Mouse (Mus musculus): Measurements from ENCODE around the gene Ccser1. TPM values are rescaled to one million over a fixed set of nuclear protein-coding genes. Genes with fewer than 3 reads are reported as not detected.
"Not testable (repeated sequence)": the region's sequence is repeated elsewhere in the genome, so short reads cannot be mapped to it uniquely, and the experiment has no call there.

Gene Ccser1
- polyA plus RNA-seq, 1 experiment from 2014 or later, result 10.2 TPM

DNA sequence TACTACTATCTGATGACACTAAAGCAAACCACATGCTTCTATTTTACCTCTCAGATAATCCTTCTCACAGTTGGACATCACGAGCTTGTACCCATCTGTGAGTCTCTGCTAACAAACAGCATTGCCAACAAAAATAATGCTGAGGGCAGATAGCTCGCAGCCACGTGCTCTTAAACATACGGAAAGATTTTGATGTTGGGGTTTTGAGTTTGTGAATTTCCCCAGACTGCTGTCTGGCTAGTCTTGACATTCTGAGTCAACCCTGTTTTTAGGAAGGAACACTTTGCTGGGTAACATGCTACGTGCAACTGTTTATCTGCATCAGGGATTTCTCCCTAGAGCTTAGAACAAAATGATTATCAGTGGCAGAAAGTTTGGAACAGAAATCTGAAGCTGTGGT is 52.9 kb downstream of the Ccser1 start:
- no peaks in the 10 kb centered on the region for H3K27me3 ChIP-seq

DNA sequence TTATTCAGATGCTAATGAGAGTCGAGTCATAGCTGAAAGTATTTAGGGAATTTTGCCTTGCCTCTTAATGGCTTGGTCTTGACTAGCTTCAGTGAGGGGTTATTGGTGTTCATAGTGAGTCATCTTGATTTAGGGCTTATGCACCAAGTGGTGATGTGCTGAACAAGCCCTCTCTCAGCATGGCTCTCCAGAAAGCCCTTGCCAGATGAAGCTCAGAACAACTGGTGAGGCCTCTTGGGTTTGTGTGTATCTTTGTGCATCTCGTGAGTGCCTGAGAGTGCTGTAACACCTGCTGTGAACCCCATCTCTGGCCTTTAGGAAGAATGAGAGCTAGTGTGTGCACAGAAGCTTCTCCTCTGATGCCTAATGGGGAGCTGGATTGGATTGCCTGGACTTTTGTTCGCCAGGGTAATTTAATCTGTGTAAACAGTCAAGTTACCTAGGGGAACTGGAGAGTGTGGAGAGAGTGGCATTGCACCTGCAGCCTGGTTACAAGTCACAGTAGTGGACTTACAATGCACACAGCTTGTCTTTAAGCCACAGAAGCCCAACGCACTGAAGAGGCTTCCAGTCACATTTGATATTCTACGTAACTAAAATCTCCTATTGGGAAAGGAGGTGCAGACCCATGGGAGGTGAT is 53.5 kb downstream of the Ccser1 start:
- Histone ChIP-seq H3K36me3 (no peaks in the 10 kb centered on the region), H3K9ac (no peak overlapping the region), H3K4me3 (no peak overlapping the region), H3K27ac (no peak overlapping the region), H3K4me2 (replicated peaks) (no peak overlapping the region), H3K9me3 (no peaks in the 10 kb centered on the region), H3K4me1 (peaks cover 33% of the 10 kb centered on the region), H3K27me3 (no peaks in the 10 kb centered on the region)
- 53% methylated on average over 5 of the region's 5 CpGs for WGBS
- no peak for ATAC-seq (ENCODE audit: low FRiP score, low read depth)

More for the DNA sequence above, 52.9 kb downstream of the Ccser1 start:
- H3K4me2 ChIP-seq (replicated peaks), result no peak overlapping the region
- H3K4me3 ChIP-seq, result no peak overlapping the region
- H3K27ac ChIP-seq, result no peak overlapping the region
- no peak overlapping the region for H3K9ac ChIP-seq
- H3K4me1 ChIP-seq, result peaks cover 33% of the 10 kb centered on the region
- 53% methylated on average over 5 of the region's 5 CpGs for WGBS
- ATAC-seq (ENCODE audit: low FRiP score, low read depth), result no peak
- no peaks in the 10 kb centered on the region for H3K9me3 ChIP-seq
- no peaks in the 10 kb centered on the region for H3K36me3 ChIP-seq

DNA sequence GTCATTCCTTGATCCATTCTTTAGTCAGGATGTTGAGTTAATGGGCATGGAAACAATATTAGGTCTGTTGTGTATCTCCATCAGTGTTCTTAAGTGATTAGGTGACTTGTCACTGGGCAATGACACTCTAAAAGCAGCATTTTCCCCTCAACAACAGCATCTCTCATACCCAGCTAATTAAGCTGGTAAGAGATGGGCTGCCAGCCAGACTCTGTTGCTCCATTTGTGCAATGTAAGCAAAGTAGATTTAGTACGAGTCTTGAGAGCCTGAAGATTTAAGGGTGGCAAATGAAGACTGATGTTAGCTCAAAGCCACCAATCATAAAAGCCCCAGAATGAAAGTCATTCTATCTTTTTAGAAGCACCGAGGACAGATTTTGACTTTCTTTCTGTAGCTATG is 60.5 kb downstream of the Ccser1 start:
- no peak overlapping the region for H3K27ac ChIP-seq

DNA sequence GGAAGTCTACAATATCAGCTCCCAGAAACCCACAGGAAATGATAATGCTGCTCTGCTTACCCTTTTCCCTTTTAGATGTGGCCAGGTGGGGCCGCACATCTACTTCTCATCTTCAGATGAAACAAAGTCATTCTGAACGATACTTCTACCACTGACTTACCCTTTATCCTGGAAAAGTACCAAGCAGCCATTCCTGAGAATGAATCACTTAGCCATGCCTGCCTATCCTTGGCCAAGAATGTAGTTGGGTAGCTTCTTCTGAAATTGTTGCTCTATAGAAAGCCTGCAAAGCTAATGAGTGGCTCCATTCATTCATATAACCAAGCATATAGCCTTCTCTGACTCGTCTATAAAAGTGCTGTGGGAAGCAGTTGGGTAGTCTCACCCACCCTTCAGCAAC is 62.4 kb downstream of the Ccser1 start:
- Histone ChIP-seq H3K4me2 (replicated peaks) (no peak overlapping the region), H3K27ac (no peak overlapping the region), H3K27me3 (no peaks in the 10 kb centered on the region), H3K4me1 (0 out of 2 replicates have a peak, but pooled peaks cover 3% of the 10 kb centered on the region), H3K36me3 (no peaks in the 10 kb centered on the region), H3K9me3 (no peaks in the 10 kb centered on the region), H3K9ac (no peak overlapping the region), H3K4me3 (no peak overlapping the region)
- WGBS, result 89% methylated on average over 3 of the region's 3 CpGs
- no peak for ATAC-seq (ENCODE audit: low FRiP score, low read depth)

More for the DNA sequence above, 60.5 kb downstream of the Ccser1 start:
- no peaks in the 10 kb centered on the region for H3K9me3 ChIP-seq
- H3K4me3 ChIP-seq, result no peak overlapping the region
- no peaks in the 10 kb centered on the region for H3K27me3 ChIP-seq
- H3K4me1 ChIP-seq, result 0 out of 2 replicates have a peak, but pooled peaks cover under 1% of the 10 kb centered on the region
- no peak for ATAC-seq (ENCODE audit: low FRiP score, low read depth)
- H3K36me3 ChIP-seq, result no peaks in the 10 kb centered on the region
- no peak overlapping the region for H3K4me2 ChIP-seq (replicated peaks)
- H3K9ac ChIP-seq, result no peak overlapping the region
- WGBS, result 76% methylated on average over 2 of the region's 2 CpGs

DNA sequence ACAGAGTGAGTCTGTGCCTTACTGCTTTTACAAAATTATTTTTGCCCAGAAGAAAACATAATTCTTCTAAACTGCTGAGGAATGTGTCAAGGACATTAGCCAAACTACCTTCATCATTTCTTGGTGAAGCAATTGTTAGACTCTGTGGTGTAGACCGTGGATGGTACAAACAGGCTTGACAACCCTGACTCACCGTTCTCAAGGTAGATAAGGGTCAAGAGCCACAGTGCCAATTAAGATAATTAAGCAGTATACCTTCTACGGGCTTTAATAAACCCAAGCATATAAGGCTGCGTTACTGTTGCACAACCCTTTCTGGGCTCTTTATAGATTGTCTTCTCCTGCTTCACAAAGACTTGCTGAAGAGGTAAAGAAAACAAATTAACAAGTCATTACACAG is 66.4 kb downstream of the Ccser1 start:
- no peaks in the 10 kb centered on the region for H3K9me3 ChIP-seq

DNA sequence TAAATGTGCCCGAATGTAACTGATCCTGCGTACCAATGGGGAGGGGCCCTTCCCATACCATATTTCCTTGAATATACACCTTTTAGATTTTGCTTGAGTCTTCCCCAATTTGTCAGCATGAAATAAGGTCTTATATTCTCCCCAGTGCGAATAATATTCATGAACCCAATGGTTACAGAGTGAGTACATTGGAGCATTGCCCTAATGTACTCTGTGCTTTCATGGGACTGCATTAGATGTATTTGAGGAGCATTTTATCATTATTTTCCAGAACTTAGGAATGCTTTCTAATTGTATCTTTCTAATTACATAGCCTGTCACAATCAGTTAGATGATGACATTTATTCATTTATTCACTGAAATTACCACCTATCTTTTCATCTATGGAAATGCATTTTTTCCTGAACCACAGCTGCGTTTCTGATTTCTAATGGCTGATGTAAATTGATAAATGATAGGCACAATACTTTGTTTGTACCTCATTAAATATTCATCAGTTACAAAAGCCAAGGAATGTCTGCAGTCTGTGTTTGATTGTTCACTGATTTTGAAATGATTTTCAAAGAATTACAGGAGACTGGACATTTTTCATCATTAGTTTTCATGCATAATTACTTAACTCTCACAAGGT is 67.8 kb downstream of the Ccser1 start:
- ATAC-seq (ENCODE audit: low FRiP score, low read depth), result no peak
- 74% methylated on average over 4 of the region's 4 CpGs for WGBS
- Histone ChIP-seq H3K4me1 (0 out of 2 replicates have a peak, but pooled peaks cover 6% of the 10 kb centered on the region), H3K27ac (no peak overlapping the region), H3K4me3 (no peak overlapping the region), H3K9ac (no peak overlapping the region), H3K4me2 (replicated peaks) (no peak overlapping the region), H3K9me3 (no peaks in the 10 kb centered on the region), H3K36me3 (no peaks in the 10 kb centered on the region), H3K27me3 (no peaks in the 10 kb centered on the region)

More for the DNA sequence above, 66.4 kb downstream of the Ccser1 start:
- WGBS, result 55% methylated on average over 4 of the region's 4 CpGs
- H3K27me3 ChIP-seq, result no peaks in the 10 kb centered on the region
- H3K9ac ChIP-seq, result no peak overlapping the region
- H3K4me3 ChIP-seq, result no peak overlapping the region
- H3K27ac ChIP-seq, result no peak overlapping the region
- no peak for ATAC-seq (ENCODE audit: low FRiP score, low read depth)
- no peak overlapping the region for H3K4me2 ChIP-seq (replicated peaks)
- 0 out of 2 replicates have a peak, but pooled peaks cover 6% of the 10 kb centered on the region for H3K4me1 ChIP-seq
- H3K36me3 ChIP-seq, result no peaks in the 10 kb centered on the region

DNA sequence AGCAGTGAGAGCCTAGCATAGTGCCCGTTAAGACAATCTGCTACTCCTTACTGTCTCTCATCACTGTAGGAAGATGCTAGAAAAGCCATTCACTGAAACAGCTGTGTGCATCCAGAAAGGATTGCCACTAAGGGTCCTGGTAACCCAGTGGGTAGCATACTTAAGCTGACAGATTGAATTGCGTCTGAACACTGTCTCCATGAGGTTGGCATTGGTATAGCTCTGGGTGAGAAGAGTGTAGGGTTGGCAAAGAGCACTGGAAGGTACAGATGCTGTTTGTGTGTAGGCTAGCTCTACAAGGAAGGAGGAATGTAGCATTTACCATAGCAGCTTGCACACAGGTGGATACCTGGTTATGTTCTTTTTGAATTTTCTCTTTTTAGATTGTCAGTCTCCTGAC is 68.6 kb downstream of the Ccser1 start:
- Histone ChIP-seq H3K4me3 (no peak overlapping the region), H3K4me1 (0 out of 2 replicates have a peak, but pooled peaks cover 6% of the 10 kb centered on the region), H3K4me2 (replicated peaks) (no peak overlapping the region), H3K9ac (no peak overlapping the region), H3K27ac (no peak overlapping the region), H3K36me3 (no peaks in the 10 kb centered on the region), H3K9me3 (no peaks in the 10 kb centered on the region), H3K27me3 (no peaks in the 10 kb centered on the region)
- 74% methylated on average over 2 of the region's 2 CpGs for WGBS
- ATAC-seq (ENCODE audit: low FRiP score, low read depth), result no peak

DNA sequence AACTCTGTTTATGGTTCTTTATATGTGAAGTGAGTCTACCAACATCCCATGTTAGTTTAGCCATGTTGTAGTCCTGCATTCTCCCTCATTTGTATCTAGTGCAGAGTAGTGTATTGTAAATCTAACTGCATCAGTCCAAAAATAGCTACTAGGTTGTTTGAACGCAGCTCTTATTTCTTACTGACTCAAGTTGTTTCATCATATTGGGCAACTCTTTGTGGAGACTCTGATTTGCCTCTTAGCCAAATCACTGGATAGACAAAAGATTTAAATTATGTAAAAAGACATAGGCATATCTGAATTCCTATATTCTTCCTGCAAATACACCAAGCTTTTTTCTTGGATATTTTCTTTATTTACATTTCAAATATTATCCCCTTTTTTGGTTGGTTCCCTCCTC is 71.1 kb downstream of the Ccser1 start:
- Histone ChIP-seq H3K27ac (no peak overlapping the region), H3K4me3 (no peak overlapping the region), H3K4me1 (0 out of 2 replicates have a peak, but pooled peaks cover 6% of the 10 kb centered on the region), H3K9me3 (no peaks in the 10 kb centered on the region), H3K27me3 (no peaks in the 10 kb centered on the region), H3K36me3 (no peaks in the 10 kb centered on the region), H3K9ac (no peak overlapping the region), H3K4me2 (replicated peaks) (no peak overlapping the region)
- no peak for ATAC-seq (ENCODE audit: low FRiP score, low read depth)
- WGBS, result 84% methylated on average over 1 of the region's 1 CpGs

DNA sequence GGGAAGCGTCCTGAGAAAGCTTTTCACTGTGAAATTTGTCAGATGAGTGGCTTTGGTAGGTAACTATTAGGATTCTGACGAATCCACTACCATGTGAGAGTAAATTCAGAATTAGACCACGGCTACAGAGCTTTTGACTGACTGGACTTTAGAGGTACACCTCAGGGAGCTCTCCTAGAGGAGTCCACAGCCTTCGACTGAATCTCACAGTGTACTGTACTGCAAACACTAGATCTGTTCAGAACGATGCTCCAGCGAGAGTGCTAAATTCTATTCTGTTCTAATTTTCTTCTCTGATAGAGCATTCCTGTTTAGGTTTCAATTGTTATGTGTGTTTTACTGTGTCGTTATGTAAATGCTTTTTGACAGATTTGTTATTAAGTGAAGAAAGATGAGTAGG is 72.8 kb downstream of the Ccser1 start:
- Histone ChIP-seq H3K27me3 (no peaks in the 10 kb centered on the region), H3K4me1 (no peaks in the 10 kb centered on the region), H3K9ac (no peak overlapping the region), H3K36me3 (no peaks in the 10 kb centered on the region), H3K9me3 (no peaks in the 10 kb centered on the region), H3K27ac (no peak overlapping the region), H3K4me2 (replicated peaks) (no peak overlapping the region), H3K4me3 (no peak overlapping the region)
- 80% methylated on average over 7 of the region's 7 CpGs for WGBS
- ATAC-seq (ENCODE audit: low FRiP score, low read depth), result no peak

DNA sequence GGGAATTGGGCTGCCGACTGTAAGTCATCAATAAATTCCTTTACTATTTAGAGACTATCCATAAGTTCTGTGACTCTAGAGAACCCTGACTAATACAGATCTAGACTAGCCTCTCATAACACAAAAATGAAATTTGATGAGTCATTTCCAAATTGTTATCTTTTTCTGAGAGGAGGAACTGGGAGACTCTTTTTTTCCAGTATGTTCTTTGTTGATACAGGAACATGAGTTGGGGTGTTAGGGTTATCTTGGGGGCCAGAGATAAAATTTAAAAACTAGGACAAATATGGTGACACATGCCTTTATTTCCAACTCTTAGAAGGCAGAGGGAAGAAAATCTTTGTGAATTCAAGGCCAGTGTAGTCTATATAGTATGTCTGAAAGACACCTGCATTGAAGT is 75.8 kb downstream of the Ccser1 start:
- not testable (repeated sequence) for H3K27ac ChIP-seq; H3K4me1 ChIP-seq; H3K4me3 ChIP-seq; H3K4me2 ChIP-seq (replicated peaks); H3K9ac ChIP-seq; H3K27me3 ChIP-seq; H3K36me3 ChIP-seq; H3K9me3 ChIP-seq; ATAC-seq (ENCODE audit: low FRiP score, low read depth)
- WGBS, result 89% methylated on average over 1 of the region's 1 CpGs

DNA sequence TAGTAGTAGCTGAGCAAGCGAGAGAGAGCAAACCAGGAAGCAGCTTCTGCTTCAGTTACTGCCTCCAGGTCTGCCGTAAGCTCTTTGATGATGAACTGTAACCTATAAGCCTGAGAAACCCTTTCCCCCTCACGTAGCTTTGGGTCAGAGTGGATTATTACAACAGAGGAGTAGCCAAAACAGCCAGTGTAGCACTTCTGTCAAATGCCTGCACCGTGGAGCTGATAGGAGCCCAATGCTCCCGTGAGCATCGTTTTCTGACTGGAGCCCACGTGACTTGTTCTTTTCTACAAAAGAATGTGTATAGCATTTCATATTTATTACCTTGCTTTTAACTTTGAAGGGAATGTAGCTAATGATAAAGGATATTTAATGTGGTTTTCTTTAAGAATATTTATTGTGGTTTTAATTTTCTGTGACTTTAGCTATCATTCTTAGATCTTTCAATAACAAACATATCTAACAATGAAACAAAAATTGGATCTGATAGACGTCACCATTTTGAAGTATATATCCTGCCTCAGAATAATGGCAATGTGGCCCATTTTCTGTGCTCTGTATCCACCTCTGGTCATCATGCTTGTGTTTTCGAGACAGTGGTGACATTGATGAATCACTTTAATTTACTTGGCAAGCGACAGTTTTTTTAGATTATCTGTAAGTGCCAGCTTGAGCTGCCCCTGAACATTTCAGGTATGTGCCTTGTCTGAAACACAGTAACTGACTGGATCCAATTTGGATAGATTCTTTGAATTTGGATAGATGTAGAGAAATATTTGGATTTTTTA is 78.9 kb downstream of the Ccser1 start:
- H3K9ac ChIP-seq, result no peak overlapping the region
- WGBS, result 50% methylated on average over 10 of the region's 10 CpGs
- ATAC-seq (ENCODE audit: low FRiP score, low read depth), result no peak

DNA sequence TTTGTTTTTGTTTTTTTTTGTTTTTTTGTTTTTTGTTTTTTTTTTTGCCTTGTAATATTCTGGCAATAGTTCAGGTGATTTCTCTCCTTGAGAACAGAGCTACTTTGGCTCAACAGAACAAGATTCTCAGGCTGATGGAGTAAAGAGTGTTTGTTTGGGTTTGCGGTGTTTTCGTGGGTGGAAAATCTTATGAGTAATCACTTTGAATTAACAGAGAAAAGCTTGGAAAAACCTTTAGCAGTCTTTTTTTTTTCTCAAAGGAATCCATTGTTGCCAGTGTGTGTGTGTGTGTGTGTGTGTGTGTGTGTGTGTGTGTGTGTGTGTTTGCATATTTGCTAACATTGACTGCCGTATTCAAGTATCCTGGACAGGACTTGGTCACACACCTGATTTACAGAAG is 81.3 kb downstream of the Ccser1 start:
- Histone ChIP-seq H3K36me3 (no peaks in the 10 kb centered on the region), H3K27ac (no peak overlapping the region), H3K27me3 (no peaks in the 10 kb centered on the region), H3K4me2 (replicated peaks) (no peak overlapping the region), H3K9ac (no peak overlapping the region), H3K4me3 (no peak overlapping the region), H3K4me1 (peaks cover 13% of the 10 kb centered on the region; the same call in 1 of the 2 replicates), H3K9me3 (no peaks in the 10 kb centered on the region)
- ATAC-seq (ENCODE audit: low FRiP score, low read depth), result no peak
- 77% methylated on average over 3 of the region's 3 CpGs for WGBS

More for the DNA sequence above, 78.9 kb downstream of the Ccser1 start:
- no peaks in the 10 kb centered on the region for H3K27me3 ChIP-seq
- H3K27ac ChIP-seq, result no peak overlapping the region
- H3K36me3 ChIP-seq, result no peaks in the 10 kb centered on the region
- peaks cover 4% of the 10 kb centered on the region; the same call in 1 of the 2 replicates for H3K4me1 ChIP-seq
- H3K4me2 ChIP-seq (replicated peaks), result no peak overlapping the region
- no peak overlapping the region for H3K4me3 ChIP-seq
- H3K9me3 ChIP-seq, result no peaks in the 10 kb centered on the region
